Mouse (Mus musculus): Measurements from ENCODE around the gene Wnk2.

DNA sequence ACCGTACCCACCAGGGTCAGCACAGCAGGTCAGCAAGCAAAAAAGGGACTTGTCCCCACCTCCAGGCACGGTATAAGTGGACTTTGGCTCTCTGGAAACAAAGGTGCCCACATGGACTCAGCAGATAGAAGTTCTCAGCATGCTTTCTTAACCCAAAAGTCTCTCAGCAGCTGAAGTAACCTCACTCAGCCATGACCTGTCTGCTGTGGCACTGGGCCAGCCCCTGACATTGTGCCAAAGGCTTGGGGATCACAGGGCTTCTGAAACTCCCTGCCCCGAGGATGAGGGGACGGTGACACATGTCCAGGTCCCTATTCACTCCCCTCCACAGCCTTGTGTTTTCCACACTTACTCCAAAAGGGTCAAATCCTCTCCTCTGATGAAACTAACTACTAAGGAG lies 14.7 kb downstream of the Wnk2 start:
- TF ChIP-seq POLR2A (IDR thresholded peaks at IDR 0.05; ENCODE audit: insufficient read length, low read depth), result no peak
- no peak for TF ChIP-seq POLR2AphosphoS2 (IDR thresholded peaks at IDR 0.05; ENCODE audit: insufficient read length, low read depth)
- TF ChIP-seq USF1 (IDR thresholded peaks at IDR 0.05; ENCODE audit: low read depth), result no peak
- TF ChIP-seq TCF12 (IDR thresholded peaks at IDR 0.05; ENCODE audit: insufficient read depth, poor library complexity, severe bottlenecking), result no peak
- TF ChIP-seq MYOG (IDR thresholded peaks at IDR 0.05; ENCODE audit: control insufficient read depth in 1 of 3, insufficient read depth in 1 of 3, insufficient read length in 2 of 3, low read depth in 2 of 3), result no peak
- no peak for TF ChIP-seq MAX (IDR thresholded peaks at IDR 0.05; ENCODE audit: low read depth)
- TF ChIP-seq E2F4 (IDR thresholded peaks at IDR 0.05; ENCODE audit: insufficient read depth), result no peak
